Mouse (Mus musculus): ENCODE results near the gene Mblac2.

Mblac2 gene

DNA sequence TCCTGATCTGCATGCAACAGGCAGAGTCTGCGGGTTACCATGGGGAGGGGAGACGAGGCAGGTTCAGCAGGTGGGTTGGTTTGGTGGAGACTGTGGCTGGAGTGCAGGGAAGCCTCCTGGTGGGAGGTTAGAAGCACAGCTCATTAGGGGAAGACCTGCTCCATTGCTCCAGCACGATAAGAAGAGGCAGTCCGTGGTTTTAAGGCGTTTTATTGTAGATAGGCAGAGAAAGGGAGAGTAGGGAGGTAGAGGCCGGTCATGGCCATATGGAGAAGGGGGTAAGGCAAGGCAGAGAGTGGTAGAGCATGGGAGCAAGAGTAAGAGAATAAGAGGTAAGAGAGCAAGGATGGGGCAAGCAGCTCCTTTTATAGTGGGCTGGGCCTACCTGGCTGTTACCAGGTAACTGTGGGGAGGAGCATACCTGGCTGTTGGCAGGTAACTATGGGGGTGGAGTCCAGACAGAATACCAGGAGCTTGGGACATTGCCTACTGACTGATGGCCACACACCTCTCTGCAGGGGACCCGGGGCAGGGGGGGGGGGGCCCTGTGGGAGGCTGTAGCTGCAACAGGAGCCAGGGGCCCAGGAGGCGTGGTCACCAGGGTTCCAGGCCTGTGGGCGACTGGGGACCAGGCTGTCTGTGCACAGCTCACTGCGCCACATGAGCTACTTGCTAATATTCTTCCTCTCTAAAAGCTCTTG is 32.4 kb downstream of the Mblac2 start:
- DNase-seq = no peak

DNA sequence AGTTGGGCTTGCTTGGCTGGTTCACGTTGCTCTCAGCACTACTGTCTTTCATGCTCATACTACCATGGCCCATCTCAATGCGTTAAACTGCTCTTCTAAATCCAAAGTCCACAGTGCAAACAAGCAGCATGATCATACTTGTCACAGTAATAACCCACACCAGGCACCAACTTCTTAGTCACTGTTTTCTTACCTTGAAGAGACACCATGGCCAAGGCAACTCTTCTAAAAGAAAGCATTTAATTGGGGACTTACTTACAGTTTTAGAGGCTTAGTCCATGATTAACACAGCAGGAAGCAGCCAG is 32.9 kb downstream of the Mblac2 start:
- DNase-seq = no peak

DNA sequence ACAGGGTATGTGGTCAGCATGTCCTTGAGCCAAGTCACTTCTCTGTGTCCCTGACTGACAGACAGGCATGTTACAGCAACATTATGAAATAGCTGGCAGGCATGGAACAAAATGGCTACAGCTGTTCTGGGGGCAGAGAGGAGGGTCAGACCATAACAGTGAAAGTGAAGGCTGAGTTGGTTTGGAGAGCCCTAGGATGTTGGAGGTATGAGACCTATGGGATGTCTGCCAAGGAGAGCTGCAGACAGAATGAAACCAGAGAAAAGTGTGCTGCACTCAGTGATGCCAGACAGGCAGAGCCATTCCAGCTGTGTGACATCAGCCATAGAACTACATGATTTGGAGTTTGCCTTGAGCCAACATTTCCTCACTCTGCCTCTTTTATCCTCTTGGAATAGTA is 43.7 kb downstream of the Mblac2 start:
- no peak for DNase-seq

DNA sequence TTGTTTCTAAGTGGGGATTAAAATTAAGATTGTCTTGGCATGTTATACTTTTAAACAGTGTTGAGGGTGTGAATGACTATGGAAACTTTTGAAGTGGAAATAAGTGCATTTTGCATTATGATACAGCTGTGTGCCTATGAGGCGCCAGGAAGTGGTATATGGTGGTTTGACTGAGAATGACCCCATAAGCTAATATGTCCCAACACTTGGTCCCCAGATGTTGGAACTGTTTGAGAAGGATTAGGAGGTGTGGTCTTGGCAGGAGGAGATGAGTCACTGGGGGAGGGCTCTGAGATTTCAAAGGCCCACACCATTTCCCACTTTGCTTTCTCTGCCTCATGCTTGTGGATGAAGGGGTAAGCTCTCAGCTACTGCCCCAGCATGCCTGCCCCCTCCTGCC is 44.2 kb downstream of the Mblac2 start:
- DNase-seq = no peak

DNA sequence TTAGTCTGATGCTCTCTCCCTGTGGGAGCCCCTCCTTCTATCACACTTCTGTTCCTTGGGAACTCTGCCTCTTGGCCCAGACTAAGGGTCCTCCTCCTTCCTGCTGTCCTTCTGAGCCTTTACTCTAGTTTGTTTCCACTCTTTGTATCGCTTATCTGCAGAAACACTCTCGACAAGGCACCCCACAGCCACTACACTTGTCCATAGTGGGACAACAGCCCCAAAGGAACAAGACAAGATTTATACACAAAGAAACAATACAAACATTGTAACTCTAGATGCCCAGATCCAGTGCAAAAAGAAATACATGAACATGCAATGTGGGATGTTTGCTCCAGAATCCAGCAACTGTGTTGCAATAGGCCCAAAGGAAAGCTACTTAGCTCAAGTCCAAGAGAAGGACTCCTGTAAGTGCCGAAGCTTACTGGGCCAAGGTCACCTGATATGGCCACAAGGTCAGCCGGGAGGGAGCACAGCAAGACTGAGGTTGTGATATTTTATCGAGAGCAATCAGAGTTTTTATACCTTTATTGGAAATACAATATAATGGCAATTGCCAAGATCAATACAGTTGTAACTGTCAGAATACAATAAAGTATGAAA is 46.0 kb downstream of the Mblac2 start:
- no peak for DNase-seq

DNA sequence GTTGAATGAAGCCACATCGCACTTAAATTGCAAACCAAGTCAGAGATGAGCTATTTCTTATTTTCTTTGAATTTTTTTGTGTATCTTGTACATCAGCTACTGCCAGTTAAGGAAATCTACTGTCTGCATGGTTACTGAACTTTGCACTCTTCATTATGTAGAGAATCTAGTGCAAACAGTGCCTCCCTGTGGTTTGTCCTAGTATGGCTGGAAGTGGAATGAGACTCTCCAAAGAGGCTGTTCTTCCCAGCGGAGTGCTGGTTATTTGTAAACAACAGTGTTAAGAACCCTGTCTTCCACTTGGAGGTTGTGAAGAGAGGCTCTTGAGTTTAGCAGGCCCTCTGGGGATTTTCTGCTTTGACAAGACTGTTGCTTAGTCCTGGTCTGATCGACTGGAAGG is 49.2 kb downstream of the Mblac2 start:
- peak in 1 of 2 experiments; percentile 46 for DNase-seq

DNA sequence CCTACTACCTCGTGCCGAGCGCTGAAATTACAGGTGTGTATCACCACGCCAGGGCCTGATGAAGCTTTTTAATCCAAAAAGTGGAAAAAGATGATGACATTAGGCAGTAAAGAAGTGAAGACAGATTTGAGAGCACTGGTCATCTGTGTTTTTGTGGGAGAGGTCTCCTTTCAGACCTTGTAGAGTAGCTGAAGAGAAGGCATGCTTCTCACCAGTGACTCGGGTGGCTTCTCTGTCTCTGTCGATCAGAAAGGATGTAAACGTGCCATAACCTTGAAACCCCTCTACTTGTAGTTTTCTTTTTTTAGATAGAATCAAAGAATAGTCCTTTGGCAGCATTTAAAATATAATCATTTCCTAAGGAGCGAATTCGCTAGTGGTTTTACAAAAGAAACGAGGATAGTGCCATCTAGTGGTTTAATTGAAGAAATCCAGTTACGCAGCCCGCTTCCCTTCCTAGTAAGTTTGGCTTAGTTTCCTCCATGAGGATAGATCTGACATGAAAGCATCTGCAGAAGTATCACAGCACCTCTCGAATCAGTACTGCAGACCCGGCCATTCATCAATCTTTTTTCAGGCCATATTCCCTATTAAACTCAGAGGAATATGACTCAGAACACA is 50.5 kb downstream of the Mblac2 start:
- peak in 1 of 2 experiments; percentile 13 for DNase-seq

DNA sequence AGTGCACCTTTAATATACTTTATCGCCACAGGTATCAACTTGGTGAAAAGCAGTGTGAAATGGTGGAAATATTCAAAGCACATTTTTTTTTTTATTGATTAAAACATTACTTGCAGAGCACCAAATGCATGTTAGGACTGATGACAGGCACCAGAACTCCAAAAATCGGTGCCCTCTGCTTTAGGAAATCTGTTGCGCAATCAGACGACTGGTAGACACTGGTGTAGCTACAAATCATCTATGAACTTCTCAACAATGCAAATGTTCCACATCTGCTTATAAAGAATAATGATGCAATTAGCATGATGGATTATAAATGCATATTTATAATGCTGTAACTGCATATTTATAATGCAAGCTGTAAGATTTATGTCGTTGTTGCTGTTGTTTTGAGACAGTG is 53.0 kb downstream of the Mblac2 start:
- DNase-seq = no peak

DNA sequence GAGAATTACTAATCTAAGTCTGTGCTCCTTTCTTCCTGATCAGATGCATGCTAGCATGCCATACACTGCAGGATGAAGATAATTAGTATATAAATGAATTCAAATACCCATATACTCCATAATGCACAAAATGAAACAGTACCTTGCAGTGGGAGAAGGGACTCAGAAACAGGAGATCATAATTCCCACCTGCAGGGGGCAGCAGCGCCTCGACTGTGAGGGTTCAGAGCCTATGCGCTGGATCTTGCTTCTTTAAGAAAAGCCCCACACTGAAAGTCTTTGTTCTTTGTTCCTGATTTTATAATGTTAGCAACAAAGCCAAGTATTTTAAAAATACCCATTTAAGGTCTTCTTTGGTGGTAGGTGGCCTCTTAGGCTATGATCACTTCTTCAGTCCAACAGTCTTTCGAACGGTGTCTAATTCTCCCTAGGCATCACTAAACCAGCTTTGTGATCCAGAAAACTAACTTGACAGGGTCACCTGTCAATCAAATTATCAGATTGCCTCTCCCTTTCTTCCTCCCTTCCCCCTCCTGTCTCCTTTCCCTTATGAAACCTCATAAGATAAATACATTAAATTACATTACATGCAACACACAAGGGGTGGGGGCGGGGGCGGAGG is 56.0 kb downstream of the Mblac2 start:
- peak; percentile 36 to 59 for DNase-seq

DNA sequence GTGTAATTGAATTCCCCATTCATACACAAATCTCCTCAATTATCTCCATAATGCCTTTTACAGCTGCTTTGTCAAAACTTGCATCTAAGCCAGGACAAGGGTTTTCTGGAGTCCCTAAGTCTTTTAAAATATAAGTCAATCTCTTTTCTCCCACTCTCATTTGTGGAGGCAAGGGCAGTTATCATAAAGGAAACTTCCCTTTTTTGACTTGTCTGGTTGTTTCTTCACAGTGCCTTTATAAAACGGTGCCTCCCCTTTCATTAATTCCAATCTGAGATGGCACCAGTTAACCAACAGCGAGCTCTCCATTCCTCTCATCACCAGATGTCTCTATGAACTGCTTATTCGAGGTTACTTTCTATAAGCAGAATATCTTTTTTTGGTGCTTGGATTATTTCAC is 65.1 kb downstream of the Mblac2 start:
- no peak for DNase-seq

DNA sequence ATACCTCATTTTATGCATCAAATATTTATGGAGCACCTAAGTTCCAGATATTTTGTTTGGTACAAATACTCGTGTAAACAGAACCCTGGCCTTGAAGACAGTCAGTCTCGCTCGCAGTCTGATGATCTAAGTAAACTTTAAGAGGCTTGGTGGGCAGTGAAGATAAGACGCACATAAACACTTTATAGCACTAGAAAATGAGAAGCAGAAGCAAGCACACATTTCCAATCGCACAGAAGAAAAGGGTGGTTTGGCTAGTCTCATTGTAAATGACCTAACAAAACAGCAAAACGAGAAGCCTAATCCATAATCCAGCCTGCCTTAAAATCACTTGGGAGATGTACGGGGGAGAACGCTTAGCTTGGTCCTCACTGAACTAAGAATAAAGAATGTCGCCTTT is 71.3 kb downstream of the Mblac2 start:
- DNase-seq = no peak

DNA sequence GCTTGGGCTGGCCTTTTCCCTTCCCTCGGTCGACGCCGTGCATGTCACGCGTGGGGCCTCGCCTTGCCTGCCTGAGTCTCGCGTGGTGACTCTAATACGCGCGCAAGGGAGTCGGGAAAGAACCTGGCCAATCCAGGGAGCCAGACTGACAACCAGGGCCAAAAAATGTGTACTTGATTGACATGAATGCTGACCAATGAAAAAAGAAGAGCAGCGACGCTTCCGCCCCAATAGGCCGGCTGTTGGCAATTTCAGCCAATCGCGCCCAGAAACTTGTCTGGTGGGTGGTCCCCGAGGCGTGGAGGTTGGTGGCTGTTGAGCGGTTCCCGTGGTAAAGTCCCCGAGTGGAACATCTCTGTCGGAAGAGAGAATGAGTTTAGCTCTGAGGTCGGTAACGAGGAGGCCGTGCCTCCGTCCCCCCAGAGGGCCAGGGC is 71.8 kb downstream of the Mblac2 start, which contains the start of gene Cetn3:
TSS of gene Cetn3 (plus strand) at position 107 of the 434 bp plus-strand sequence.
- peak; percentile 93 to 94 for DNase-seq

DNA sequence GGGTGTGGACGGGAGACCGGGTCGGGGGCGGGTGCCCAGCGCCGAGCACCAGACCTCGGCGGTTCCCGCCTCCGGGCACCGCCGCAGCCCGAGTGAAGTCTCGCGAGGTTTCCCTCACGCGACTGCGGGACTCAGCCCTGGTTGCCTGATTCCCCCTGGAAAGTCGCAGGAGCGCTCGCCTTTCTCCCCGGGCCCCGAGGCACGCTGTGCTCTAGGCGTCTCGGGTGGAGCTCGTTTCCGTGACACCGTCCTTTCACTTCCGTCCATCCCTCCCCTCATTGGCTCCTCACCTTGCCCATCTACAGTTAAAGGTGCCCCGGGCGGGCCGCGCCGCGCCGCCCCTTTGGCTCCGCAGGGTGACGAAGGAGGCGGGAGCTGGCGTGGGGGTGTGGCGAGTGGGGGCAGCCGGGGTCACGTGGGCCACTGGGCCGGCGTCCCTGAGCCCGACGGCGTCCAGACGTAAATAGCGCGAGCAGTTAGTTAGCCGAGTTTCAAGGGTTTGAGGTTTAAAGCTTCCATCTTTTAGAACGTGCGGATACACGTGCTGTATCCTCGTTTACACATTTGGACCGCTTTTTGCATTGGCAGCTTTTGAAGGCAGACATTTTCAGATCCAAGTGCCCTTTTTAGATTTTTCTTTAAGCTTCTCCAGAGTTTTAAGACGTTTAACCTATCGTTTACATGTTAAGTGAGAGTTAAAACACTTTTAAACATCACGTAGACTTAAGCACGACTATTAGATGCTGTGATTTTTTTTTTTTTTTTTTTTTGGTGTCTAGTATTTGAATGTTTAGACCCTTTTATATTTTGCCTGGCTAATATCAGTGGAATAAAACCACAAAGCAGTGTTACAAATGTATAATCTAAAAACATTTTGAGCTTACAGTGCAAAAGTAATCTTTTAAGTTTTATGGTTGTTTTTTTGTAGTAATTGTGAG is 72.5 kb downstream of the Mblac2 start:
- peak; percentile 98 for DNase-seq

DNA sequence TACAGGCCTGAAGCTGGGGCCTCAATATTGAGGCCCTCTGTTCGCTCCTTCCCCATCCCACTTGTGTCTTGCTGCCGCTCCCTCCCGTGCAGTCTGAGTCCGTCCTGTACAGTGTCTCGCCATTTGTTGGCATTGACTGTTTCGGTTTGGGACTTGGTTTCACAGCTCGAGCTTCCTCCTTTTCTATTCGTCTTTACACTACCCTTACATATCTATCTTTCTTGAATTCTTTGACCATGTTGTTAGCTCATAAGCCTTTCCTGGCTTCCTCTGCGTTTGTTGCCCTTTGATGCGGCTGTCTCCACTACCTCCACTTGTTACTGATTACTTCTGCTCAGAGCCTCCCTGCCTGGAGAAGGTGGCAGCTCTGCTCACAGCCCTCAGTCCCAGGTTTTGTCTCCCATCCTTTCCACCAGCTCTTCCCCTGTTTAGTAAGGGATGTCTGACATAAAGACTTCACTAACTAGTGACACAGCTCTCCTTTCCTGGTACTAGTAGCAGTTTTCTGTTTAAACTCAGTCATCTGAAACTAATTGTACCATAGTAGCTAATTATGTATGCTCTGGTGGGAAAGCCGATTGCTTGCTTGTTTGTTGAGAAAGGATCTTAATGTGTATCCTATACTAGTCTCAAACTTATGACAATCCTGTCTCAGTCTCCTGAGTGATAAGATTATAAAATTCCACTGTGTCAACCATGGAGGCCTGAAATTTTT is 74.8 kb downstream of the Mblac2 start:
- DNase-seq = no peak

DNA sequence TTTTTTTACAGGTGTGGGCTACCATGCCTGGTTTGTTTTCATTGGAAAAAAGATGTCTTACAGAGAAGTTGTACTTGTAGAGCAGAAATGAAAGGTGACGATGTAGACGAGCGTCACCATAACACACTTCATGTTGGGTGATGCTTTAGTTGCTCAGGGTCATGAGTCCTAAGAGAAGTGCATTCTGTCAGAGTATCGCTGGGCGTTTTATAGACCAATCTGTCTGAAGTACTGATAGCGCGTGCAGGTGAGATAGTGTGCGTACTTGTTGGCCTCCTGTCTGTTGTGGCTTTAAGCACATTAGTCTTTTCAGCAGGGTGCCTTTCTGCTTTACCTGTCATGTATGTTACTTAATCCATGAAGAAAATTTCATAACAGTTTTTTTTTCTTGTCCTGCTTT is 79.0 kb downstream of the Mblac2 start:
- DNase-seq = no peak

DNA sequence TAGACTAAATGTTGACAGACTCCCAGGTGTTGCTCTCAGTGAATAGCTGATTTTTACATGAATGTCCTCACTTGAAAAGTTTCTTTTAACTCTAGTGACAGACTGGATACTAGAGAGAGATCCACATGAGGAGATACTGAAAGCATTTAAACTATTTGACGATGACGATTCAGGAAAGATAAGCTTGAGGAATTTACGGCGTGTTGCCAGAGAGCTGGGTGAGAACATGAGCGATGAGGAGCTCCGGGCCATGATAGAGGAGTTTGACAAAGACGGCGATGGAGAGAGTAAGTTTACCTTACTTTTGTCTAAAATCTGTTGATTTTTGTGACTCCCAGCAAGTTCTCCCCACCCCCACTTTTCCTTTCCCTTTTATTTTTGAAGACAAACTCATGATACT is 80.7 kb downstream of the Mblac2 start:
- no peak for DNase-seq

DNA sequence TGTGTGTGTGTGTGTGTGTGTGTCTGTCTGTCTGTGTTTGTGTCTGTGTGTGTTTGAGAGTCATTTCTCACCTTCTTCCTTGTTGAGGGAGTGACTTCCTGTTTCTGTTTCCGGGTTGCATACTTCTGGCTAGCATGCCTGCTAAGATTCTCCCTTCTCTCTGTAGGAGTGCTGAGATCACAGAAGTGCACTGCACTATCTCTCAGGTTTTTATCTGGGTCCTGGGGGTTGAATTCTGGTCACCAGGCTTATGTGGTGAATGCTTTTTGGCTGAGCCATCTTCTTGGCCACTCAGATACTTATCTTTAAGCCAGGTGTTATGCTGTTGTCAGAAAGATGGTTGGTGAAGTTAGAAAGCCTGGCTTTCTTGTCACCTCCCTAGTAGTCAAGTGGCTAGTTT is 82.7 kb downstream of the Mblac2 start:
- DNase-seq = no peak

DNA sequence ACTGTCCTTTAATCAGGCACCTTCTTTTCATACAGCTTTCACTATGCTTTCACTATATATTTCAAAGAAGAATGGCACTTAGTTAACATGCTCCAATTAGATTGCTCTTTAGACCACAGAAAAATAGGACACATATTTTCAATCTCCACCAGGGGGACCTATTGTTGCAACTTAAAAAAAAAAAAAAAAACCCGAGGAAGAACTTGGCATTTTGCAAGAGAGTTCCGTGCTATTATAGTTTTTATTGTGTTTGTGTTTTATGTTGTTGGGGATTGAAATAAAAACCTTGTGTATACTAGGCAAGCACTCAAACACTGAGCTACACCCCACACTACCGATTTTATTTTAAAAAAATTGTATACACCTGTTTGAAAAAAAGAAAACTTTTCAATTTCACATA is 90.0 kb downstream of the Mblac2 start:
- no peak for DNase-seq
